Mouse (Mus musculus): Measurements from ENCODE around the gene Arpp21.

DNA sequence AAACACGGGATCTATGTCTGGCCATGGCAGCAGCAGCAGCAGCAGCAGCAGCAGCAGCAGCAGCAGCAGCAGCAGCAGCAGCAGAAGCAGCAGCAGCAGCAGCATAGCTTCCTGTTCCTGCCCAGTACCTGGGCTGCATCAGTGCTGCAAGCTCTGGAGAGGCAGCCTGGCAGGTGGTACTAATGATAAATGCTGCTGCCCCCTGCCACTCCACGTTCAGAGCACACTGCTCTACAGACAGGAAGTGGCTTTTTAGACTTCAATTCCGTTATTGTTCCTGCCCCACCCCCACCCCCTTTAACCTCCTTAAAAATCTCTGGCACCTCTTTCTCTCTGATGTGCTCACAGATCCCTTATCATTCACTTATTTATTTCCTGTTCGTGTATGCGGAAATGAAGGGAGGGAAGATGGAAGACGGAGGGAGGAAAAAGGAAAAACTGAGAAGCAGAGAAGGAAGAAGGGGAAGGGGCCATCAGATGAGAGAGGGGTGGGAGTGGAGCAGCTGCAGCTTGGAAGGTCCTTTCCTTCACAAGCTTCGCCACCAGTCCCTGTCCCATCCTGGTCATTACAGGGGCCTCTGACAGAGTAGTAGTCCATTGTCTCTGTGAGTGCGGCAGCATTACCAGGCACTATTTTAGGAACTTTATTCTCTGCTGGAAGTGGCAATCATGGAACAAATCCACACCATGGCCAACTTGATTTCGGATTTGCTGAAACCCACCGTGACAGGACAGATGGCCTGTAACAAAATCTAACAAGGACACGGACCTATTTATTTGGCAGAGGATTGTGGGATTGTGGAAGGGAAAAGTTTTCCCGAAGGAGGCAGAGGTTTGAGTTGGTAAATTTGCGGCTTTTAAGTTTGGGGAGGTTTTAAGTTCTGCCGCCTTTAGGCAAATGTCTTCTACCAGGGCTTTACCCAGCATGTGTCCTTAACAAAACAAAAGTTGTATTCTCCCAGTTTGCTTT lies 49.1 kb downstream of the Arpp21 start:
- TF ChIP-seq CTCF (IDR thresholded peaks at IDR 0.05; ENCODE audit: low read depth, low read length) (no peak), POLR2A (IDR thresholded peaks at IDR 0.05; ENCODE audit: extremely low read depth, insufficient read depth, low read length) (no peak)

Data from liver, adult 2 months (tissue).